Mouse (Mus musculus) brain, adult 2 months (tissue): ENCODE results near the gene Blm.

Experiments used
- DNase-seq: peaks from one replicate; pipeline ENCODE4 v3.0.0; 2011; ENCODE audit warnings: low read depth, low spot score

The Blm gene

GRCm38 (mm10) chr7:80535009-80535744 is at the start of gene Blm:
Blm (minus strand) TSS chr7:80535119.
- peak; percentile 99 for DNase-seq

- DNase-seq: peak; percentile 87
These were observed 49.1 kb upstream of the Blm start for GRCm38 (mm10) chr7:80583981-80584380.

GRCm38 (mm10) chr7:80582821-80583451 is 48.0 kb upstream of the Blm start:
- no peak for DNase-seq

- DNase-seq: peak; percentile 63
These were observed 45.4 kb upstream of the Blm start for GRCm38 (mm10) chr7:80580368-80580767.

- DNase-seq: peak; percentile 42
These were observed 42.6 kb upstream of the Blm start for GRCm38 (mm10) chr7:80577417-80577980.

GRCm38 (mm10) chr7:80576626-80577025 is 41.7 kb upstream of the Blm start:
- DNase-seq: no peak

GRCm38 (mm10) chr7:80575750-80576149 is 40.8 kb upstream of the Blm start:
- no peak for DNase-seq

- DNase-seq: peak; percentile 79
These were observed 38.2 kb upstream of the Blm start for GRCm38 (mm10) chr7:80573076-80573475.

GRCm38 (mm10) chr7:80567982-80568381 is 33.1 kb upstream of the Blm start:
- DNase-seq: no peak

GRCm38 (mm10) chr7:80561931-80562330 is 27.0 kb upstream of the Blm start:
- DNase-seq: no peak

- DNase-seq: no peak
These were observed 26.4 kb upstream of the Blm start for GRCm38 (mm10) chr7:80561271-80561670.

GRCm38 (mm10) chr7:80558572-80558971 is 23.7 kb upstream of the Blm start:
- DNase-seq: no peak

- DNase-seq: no peak
These were observed 23.2 kb upstream of the Blm start for GRCm38 (mm10) chr7:80558101-80558500.

- DNase-seq: no peak
These were observed 22.2 kb upstream of the Blm start for GRCm38 (mm10) chr7:80557161-80557560.

- DNase-seq: peak; percentile 35
These were observed 21.2 kb upstream of the Blm start for GRCm38 (mm10) chr7:80556166-80556565.

- DNase-seq: no peak
These were observed 20.2 kb upstream of the Blm start for GRCm38 (mm10) chr7:80555146-80555545.

GRCm38 (mm10) chr7:80554180-80555021 is 19.5 kb upstream of the Blm start:
- peak; percentile 76 for DNase-seq

GRCm38 (mm10) chr7:80548513-80549260 is 13.8 kb upstream of the Blm start:
- no peak for DNase-seq

GRCm38 (mm10) chr7:80542139-80542831 is 7.4 kb upstream of the Blm start:
- DNase-seq: no peak

GRCm38 (mm10) chr7:80539581-80539980 is 4.7 kb upstream of the Blm start:
- no peak for DNase-seq
